Mouse (Mus musculus): ENCODE measurements around the gene Gpr25. TPM values are rescaled to one million over a fixed set of nuclear protein-coding genes. Genes with fewer than 3 reads are reported as not detected.

The Gpr25 gene
- total RNA-seq, 2 experiments from 2014 or later = not detected

Other genes starting within 250 kb of the Gpr25 start
- gene Ascl5, start 210.1 kb downstream of the Gpr25 start, total RNA-seq (2015; ENCODE audit: low replicate concordance) = not detected in 2 replicates
- not detected in 2 replicates for gene Ascl5, start 210.1 kb downstream of the Gpr25 start, total RNA-seq (2017; ENCODE audit: low replicate concordance)
- gene Cacna1s, start 208.1 kb downstream of the Gpr25 start, total RNA-seq (2015; ENCODE audit: low replicate concordance) = not detected in 2 replicates
- not detected in 2 replicates for gene Cacna1s, start 208.1 kb downstream of the Gpr25 start, total RNA-seq (2017; ENCODE audit: low replicate concordance)
- 7.7 and 12.9 TPM in 2 replicates for gene Kif21b, start 129.5 kb downstream of the Gpr25 start, total RNA-seq (2015; ENCODE audit: low replicate concordance)
- 5.4 and 8.5 TPM in 2 replicates for gene Kif21b, start 129.5 kb downstream of the Gpr25 start, total RNA-seq (2017; ENCODE audit: low replicate concordance)
- gene Mroh3, start 48.0 kb downstream of the Gpr25 start, total RNA-seq (2015; ENCODE audit: low replicate concordance) = not detected in 2 replicates
- 0.42 TPM in 1 of 2 replicates, not detected in the other for gene Mroh3, start 48.0 kb downstream of the Gpr25 start, total RNA-seq (2017; ENCODE audit: low replicate concordance)
- gene Inava, start 26.6 kb downstream of the Gpr25 start, total RNA-seq (2015; ENCODE audit: low replicate concordance) = not detected in 2 replicates
- not detected in 2 replicates for gene Inava, start 26.6 kb downstream of the Gpr25 start, total RNA-seq (2017; ENCODE audit: low replicate concordance)
- 23.0 and 33.6 TPM in 2 replicates for gene Camsap2, start 85.2 kb upstream of the Gpr25 start, total RNA-seq (2015; ENCODE audit: low replicate concordance)
- 53.8 and 56.0 TPM in 2 replicates for gene Camsap2, start 85.2 kb upstream of the Gpr25 start, total RNA-seq (2017; ENCODE audit: low replicate concordance)
- gene Ddx59, start 154.4 kb upstream of the Gpr25 start, total RNA-seq (2015; ENCODE audit: low replicate concordance) = 0.58 and 10.7 TPM in 2 replicates
- gene Ddx59, start 154.4 kb upstream of the Gpr25 start, total RNA-seq (2017; ENCODE audit: low replicate concordance) = 3.9 and 6.7 TPM in 2 replicates
- 5.8 and 20.1 TPM in 2 replicates for gene Kif14, start 205.5 kb upstream of the Gpr25 start, total RNA-seq (2015; ENCODE audit: low replicate concordance)
- 18.7 and 26.9 TPM in 2 replicates for gene Kif14, start 205.5 kb upstream of the Gpr25 start, total RNA-seq (2017; ENCODE audit: low replicate concordance)